Mouse (Mus musculus): ENCODE measurements around the gene Slc13a1. TPM values are rescaled to one million over a fixed set of nuclear protein-coding genes. Genes with fewer than 3 reads are reported as not detected.

Gene Slc13a1
- polyA plus RNA-seq, 1 experiment from 2014 or later = 0.30 TPM

- WGBS = 71% methylated on average over 1 of the region's 1 CpGs
- H3K27me3 ChIP-seq (replicated peaks) = no peaks in the 10 kb centered on the region
- no peak overlapping the region for H3K9ac ChIP-seq
- H3K36me3 ChIP-seq = no peaks in the 10 kb centered on the region
- no peak overlapping the region for H3K4me2 ChIP-seq (replicated peaks)
- no peak overlapping the region for H3K27ac ChIP-seq
- no peaks in the 10 kb centered on the region for H3K4me1 ChIP-seq (replicated peaks)
- H3K9me3 ChIP-seq = no peaks in the 10 kb centered on the region
- H3K4me3 ChIP-seq (replicated peaks) = no peak overlapping the region
- no peak for ATAC-seq
These were observed 8.1 kb downstream of the Slc13a1 start for GRCm38 (mm10) chr6:24159795-24160194.

GRCm38 (mm10) chr6:24154901-24155300 is 13.0 kb downstream of the Slc13a1 start:
- H3K4me3 ChIP-seq (replicated peaks) = no peak overlapping the region
- no peak overlapping the region for H3K27ac ChIP-seq
- 64% methylated on average over 4 of the region's 4 CpGs for WGBS
- ATAC-seq = no peak
- no peak overlapping the region for H3K4me2 ChIP-seq (replicated peaks)
- H3K27me3 ChIP-seq (replicated peaks) = no peaks in the 10 kb centered on the region
- H3K9ac ChIP-seq = no peak overlapping the region
- H3K9me3 ChIP-seq = no peaks in the 10 kb centered on the region
- H3K36me3 ChIP-seq = no peaks in the 10 kb centered on the region
- H3K4me1 ChIP-seq (replicated peaks) = no peaks in the 10 kb centered on the region

GRCm38 (mm10) chr6:24132951-24133350 is 34.9 kb downstream of the Slc13a1 start:
- Histone ChIP-seq H3K27me3 (replicated peaks) (no peaks in the 10 kb centered on the region), H3K36me3 (no peaks in the 10 kb centered on the region), H3K27ac (no peak overlapping the region), H3K9me3 (no peaks in the 10 kb centered on the region), H3K9ac (no peak overlapping the region), H3K4me2 (replicated peaks) (no peak overlapping the region), H3K4me1 (replicated peaks) (no peaks in the 10 kb centered on the region), H3K4me3 (replicated peaks) (no peak overlapping the region)
- 84% methylated on average over 4 of the region's 4 CpGs for WGBS
- ATAC-seq = no peak

DNA sequence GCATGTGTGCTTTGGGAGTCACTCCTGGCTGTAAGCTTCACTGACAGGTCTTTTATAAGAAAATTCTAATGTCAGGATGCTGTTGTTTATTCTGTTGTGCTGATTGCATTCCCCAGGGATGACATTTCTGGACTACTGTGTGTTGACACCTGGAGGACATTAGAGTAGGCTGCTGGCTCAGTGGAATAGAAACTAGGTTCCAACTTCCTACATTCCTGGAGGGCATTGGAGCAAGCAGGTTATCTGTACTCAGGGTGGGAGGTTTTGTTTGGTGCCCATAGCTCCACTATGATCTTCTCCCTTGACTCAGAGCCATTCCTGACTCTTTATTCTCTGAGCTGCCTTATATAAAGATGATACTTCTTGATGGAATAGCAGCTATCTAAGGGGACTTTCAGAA is 45.3 kb downstream of the Slc13a1 start:
- Histone ChIP-seq H3K4me3 (replicated peaks) (no peak overlapping the region), H3K27me3 (replicated peaks) (no peaks in the 10 kb centered on the region), H3K4me2 (replicated peaks) (no peak overlapping the region), H3K4me1 (replicated peaks) (no peaks in the 10 kb centered on the region), H3K27ac (no peak overlapping the region), H3K9me3 (no peaks in the 10 kb centered on the region), H3K36me3 (no peaks in the 10 kb centered on the region), H3K9ac (no peak overlapping the region)
- ATAC-seq = no peak

GRCm38 (mm10) chr6:24111614-24112013 is 56.3 kb downstream of the Slc13a1 start:
- no peaks in the 10 kb centered on the region for H3K4me1 ChIP-seq (replicated peaks)
- 90% methylated on average over 8 of the region's 8 CpGs for WGBS
- no peak overlapping the region for H3K27ac ChIP-seq
- no peak overlapping the region for H3K4me3 ChIP-seq (replicated peaks)
- H3K9ac ChIP-seq = no peak overlapping the region
- H3K27me3 ChIP-seq (replicated peaks) = no peaks in the 10 kb centered on the region
- no peaks in the 10 kb centered on the region for H3K9me3 ChIP-seq
- no peaks in the 10 kb centered on the region for H3K36me3 ChIP-seq
- ATAC-seq = no peak
- H3K4me2 ChIP-seq (replicated peaks) = no peak overlapping the region

DNA sequence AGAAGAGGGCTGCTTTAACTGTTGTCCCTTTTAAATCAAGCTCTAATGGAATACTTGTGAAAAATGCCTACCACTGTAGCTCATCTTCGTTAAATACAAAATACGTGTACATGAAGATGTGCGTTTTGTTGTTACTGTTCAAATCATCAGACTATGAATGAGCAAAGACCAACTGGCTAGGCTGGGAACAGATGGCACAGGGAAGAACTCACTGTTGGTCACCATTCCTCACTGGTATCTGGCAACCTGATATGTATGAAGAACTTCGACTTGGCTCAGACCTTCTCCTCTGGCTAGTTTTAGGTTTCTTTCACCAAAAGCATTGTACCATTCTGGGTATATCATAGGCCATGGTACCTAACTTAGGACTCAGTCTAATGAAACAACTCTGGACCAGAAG is 59.4 kb downstream of the Slc13a1 start:
- WGBS = 91% methylated on average over 4 of the region's 4 CpGs
- H3K27ac ChIP-seq = no peak overlapping the region
- H3K9ac ChIP-seq = no peak overlapping the region
- H3K4me2 ChIP-seq (replicated peaks) = no peak overlapping the region
- no peaks in the 10 kb centered on the region for H3K9me3 ChIP-seq
- no peak overlapping the region for H3K4me3 ChIP-seq (replicated peaks)
- no peaks in the 10 kb centered on the region for H3K36me3 ChIP-seq
- H3K4me1 ChIP-seq (replicated peaks) = no peaks in the 10 kb centered on the region
- no peak for ATAC-seq
- no peaks in the 10 kb centered on the region for H3K27me3 ChIP-seq (replicated peaks)

- H3K27me3 ChIP-seq (replicated peaks) = no peaks in the 10 kb centered on the region
- no peak for ATAC-seq
- H3K4me3 ChIP-seq (replicated peaks) = no peak overlapping the region
- WGBS = 55% methylated on average over 3 of the region's 3 CpGs
- H3K4me1 ChIP-seq (replicated peaks) = no peaks in the 10 kb centered on the region
- H3K36me3 ChIP-seq = no peaks in the 10 kb centered on the region
- H3K9ac ChIP-seq = no peak overlapping the region
- H3K4me2 ChIP-seq (replicated peaks) = no peak overlapping the region
- no peaks in the 10 kb centered on the region for H3K9me3 ChIP-seq
- no peak overlapping the region for H3K27ac ChIP-seq
These were observed 61.7 kb downstream of the Slc13a1 start for GRCm38 (mm10) chr6:24106157-24106556.

GRCm38 (mm10) chr6:24105681-24106080 is 62.2 kb downstream of the Slc13a1 start:
- no peak overlapping the region for H3K9ac ChIP-seq
- no peaks in the 10 kb centered on the region for H3K27me3 ChIP-seq (replicated peaks)
- no peak overlapping the region for H3K4me3 ChIP-seq (replicated peaks)
- no peak for ATAC-seq
- no peak overlapping the region for H3K27ac ChIP-seq
- no peak overlapping the region for H3K4me2 ChIP-seq (replicated peaks)
- no peaks in the 10 kb centered on the region for H3K4me1 ChIP-seq (replicated peaks)
- no peaks in the 10 kb centered on the region for H3K9me3 ChIP-seq
- H3K36me3 ChIP-seq = no peaks in the 10 kb centered on the region
- WGBS = 63% methylated on average over 5 of the region's 5 CpGs

- no peaks in the 10 kb centered on the region for H3K9me3 ChIP-seq
- ATAC-seq = no peak
- no peaks in the 10 kb centered on the region for H3K36me3 ChIP-seq
- WGBS = 84% methylated on average over 1 of the region's 1 CpGs
- H3K27ac ChIP-seq = no peak overlapping the region
- no peaks in the 10 kb centered on the region for H3K4me1 ChIP-seq (replicated peaks)
- H3K9ac ChIP-seq = no peak overlapping the region
- no peak overlapping the region for H3K4me2 ChIP-seq (replicated peaks)
- no peaks in the 10 kb centered on the region for H3K27me3 ChIP-seq (replicated peaks)
- no peak overlapping the region for H3K4me3 ChIP-seq (replicated peaks)
These were observed 66.6 kb downstream of the Slc13a1 start for GRCm38 (mm10) chr6:24101281-24101680.

DNA sequence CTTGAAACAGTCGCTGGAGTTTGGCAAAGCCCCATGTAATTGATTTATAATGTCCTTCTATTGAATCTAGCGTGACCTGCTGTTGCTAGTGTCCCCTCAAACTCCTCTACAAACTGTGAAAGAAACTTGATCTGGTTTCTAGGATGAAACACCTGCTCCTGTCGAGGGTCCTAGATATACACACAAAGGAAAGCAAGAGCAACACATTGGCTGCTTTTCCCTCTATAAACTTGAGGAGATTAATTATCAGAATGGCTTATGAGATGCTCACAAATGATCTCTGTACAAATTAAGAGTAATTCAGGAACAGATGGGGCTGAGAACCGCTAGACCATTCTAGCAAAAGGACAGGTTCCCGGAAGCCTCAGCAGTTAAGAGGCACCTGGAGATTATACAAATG is 67.2 kb downstream of the Slc13a1 start:
- Histone ChIP-seq H3K27ac (no peak overlapping the region), H3K4me2 (replicated peaks) (no peak overlapping the region), H3K4me3 (replicated peaks) (no peak overlapping the region), H3K27me3 (replicated peaks) (no peaks in the 10 kb centered on the region), H3K9ac (no peak overlapping the region), H3K4me1 (replicated peaks) (no peaks in the 10 kb centered on the region), H3K9me3 (no peaks in the 10 kb centered on the region), H3K36me3 (no peaks in the 10 kb centered on the region)
- no peak for ATAC-seq
- WGBS = 60% methylated on average over 5 of the region's 5 CpGs

- no peak for ATAC-seq
- no peak overlapping the region for H3K4me2 ChIP-seq (replicated peaks)
- no peaks in the 10 kb centered on the region for H3K27me3 ChIP-seq (replicated peaks)
- no peaks in the 10 kb centered on the region for H3K4me1 ChIP-seq (replicated peaks)
- no peak overlapping the region for H3K4me3 ChIP-seq (replicated peaks)
- H3K9me3 ChIP-seq = no peaks in the 10 kb centered on the region
- no peak overlapping the region for H3K9ac ChIP-seq
- H3K27ac ChIP-seq = no peak overlapping the region
- no peaks in the 10 kb centered on the region for H3K36me3 ChIP-seq
These were observed 70.5 kb downstream of the Slc13a1 start for GRCm38 (mm10) chr6:24097400-24097799.

DNA sequence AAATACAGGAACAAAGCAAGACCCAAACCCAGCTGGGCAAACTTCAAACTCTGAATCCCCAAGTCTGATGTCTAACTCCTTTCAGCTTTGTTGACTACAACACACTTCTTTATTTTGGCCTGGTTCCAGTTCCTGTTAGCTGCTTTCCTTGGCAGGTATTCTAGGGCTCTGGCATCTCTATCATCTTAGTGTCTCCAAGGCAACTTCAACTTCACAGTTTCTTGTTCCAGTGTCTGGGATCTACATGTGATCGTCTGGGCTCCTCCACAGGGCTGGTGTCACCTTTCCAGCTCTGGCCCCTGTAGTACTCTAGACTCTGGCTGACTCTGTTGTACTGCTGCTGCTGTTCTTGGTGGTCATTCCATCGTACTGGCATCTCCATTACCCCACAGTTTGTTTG is 91.8 kb downstream of the Slc13a1 start:
- Histone ChIP-seq H3K4me2 (replicated peaks) (no peak overlapping the region), H3K36me3 (no peaks in the 10 kb centered on the region), H3K4me3 (replicated peaks) (no peak overlapping the region), H3K4me1 (replicated peaks) (no peaks in the 10 kb centered on the region), H3K27ac (no peak overlapping the region), H3K9ac (no peak overlapping the region), H3K9me3 (no peaks in the 10 kb centered on the region), H3K27me3 (replicated peaks) (no peaks in the 10 kb centered on the region)
- ATAC-seq = no peak
- 76% methylated on average over 2 of the region's 2 CpGs for WGBS

GRCm38 (mm10) chr6:24072804-24073203 is 95.1 kb downstream of the Slc13a1 start:
- no peaks in the 10 kb centered on the region for H3K36me3 ChIP-seq
- WGBS = 66% methylated on average over 4 of the region's 4 CpGs
- no peaks in the 10 kb centered on the region for H3K9me3 ChIP-seq
- no peak for ATAC-seq
- no peak overlapping the region for H3K27ac ChIP-seq
- no peaks in the 10 kb centered on the region for H3K27me3 ChIP-seq (replicated peaks)
- H3K9ac ChIP-seq = no peak overlapping the region
- no peaks in the 10 kb centered on the region for H3K4me1 ChIP-seq (replicated peaks)
- H3K4me3 ChIP-seq (replicated peaks) = no peak overlapping the region
- H3K4me2 ChIP-seq (replicated peaks) = no peak overlapping the region

DNA sequence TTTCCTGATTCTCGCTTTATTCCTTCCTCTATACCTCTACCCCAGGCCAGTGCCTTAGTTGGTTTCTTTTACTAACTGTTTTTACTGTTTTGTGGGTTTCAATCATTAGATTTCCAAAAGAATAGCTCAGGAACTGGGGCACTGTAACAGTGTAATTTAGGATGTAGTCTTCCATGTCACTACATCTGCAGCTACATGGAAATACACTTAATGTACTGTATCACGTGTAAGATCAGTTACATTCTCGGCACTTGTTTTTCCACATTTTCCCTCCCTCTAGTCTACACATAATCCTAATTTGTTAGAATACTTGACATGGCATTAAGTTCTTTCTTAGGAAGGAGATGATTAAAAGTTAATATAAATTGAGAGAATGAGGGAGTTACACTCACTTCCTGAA is 108.1 kb downstream of the Slc13a1 start:
- WGBS = 81% methylated on average over 3 of the region's 3 CpGs

More for the DNA sequence above, 108.1 kb downstream of the Slc13a1 start:
- H3K9me3 ChIP-seq = no peaks in the 10 kb centered on the region
- no peak overlapping the region for H3K4me3 ChIP-seq (replicated peaks)
- no peaks in the 10 kb centered on the region for H3K4me1 ChIP-seq (replicated peaks)
- no peak overlapping the region for H3K9ac ChIP-seq
- no peaks in the 10 kb centered on the region for H3K27me3 ChIP-seq (replicated peaks)
- H3K4me2 ChIP-seq (replicated peaks) = no peak overlapping the region
- ATAC-seq = no peak
- H3K27ac ChIP-seq = no peak overlapping the region
- no peaks in the 10 kb centered on the region for H3K36me3 ChIP-seq

Measured in intestine, embryonic 15.5 days (tissue).